Mouse (Mus musculus) embryonic fibroblast, embryonic 13.5 days (primary cell): Measurements from ENCODE around the gene Hist1h2ao.

Experiments
- CTCF ChIP-seq: IDR thresholded peaks from 2 replicates; pipeline ENCODE4 v1.5.1; 2011; ENCODE audit warnings: mild to moderate bottlenecking, control low read depth, low read length, moderate library complexity, borderline replicate concordance; ENCODE audit not compliant: insufficient read depth
- POLR2A ChIP-seq: IDR thresholded peaks from 2 replicates; pipeline ENCODE4 v1.6.1; 2011; ENCODE audit warnings: low read depth, mild to moderate bottlenecking, control low read depth, low read length, moderate library complexity

DNA sequence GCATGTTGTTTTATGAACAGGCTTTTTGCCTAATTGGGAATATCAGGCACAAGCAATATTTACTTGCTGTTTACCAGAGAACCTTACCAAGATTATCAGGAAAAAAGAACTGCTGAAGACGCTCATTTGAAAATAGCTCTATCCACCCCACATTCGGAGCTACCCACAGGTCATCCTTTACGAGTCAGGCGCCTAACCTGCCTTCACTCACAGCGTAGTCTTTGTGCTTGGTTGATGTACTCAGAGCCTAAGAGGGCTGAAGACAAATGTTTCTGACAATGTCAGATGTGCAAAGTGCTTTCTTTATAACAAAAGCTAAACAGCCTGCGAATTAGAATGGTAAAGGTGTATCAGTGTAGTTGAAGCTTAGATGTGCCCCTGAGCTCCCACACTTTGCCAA is 26.0 kb upstream of the Hist1h2ao start:
- TF ChIP-seq CTCF (no peak), POLR2A (no peak)
